Mouse (Mus musculus) MEL (cell line): ENCODE results near the gene Polr2e. TPM values are rescaled to one million over a fixed set of nuclear protein-coding genes. Genes with fewer than 3 reads are reported as not detected.
A peak's percentile ranks its signal among the peaks of the same experiment; 100 is the strongest.

Source experiments
- DNase-seq: peaks from one replicate; pipeline ENCODE4 v3.0.0; 2011; ENCODE audit warnings: low read depth, low spot score
- H3K27ac ChIP-seq: 2 replicates; pipeline ENCODE4 v1.5.1; 2012; ENCODE audit warnings: low read depth, mild to moderate bottlenecking, control low read depth, low read length, moderate library complexity; ENCODE audit not compliant: control insufficient read depth
- H3K27me3 ChIP-seq, 2 experiments: fragments of 150-350 bp in 1 of 2; sonication (generic) in 1 of 2; 2 replicates each; pipeline ENCODE4 v1.6.1; 2012; ENCODE audit warnings: low read length in 2 of 2, mild to moderate bottlenecking in 2 of 2, improper control_type of control experiment in 1 of 2, moderate library complexity in 1 of 2; ENCODE audit not compliant: insufficient read depth in 2 of 2, control insufficient read depth in 1 of 2
- H3K36me3 ChIP-seq, 2 experiments: 2 replicates each; pipeline ENCODE4 v1.6.1; 2012 to 2014; ENCODE audit warnings: low read length in 2 of 2, improper control_type of control experiment in 1 of 2, inconsistent platforms in 1 of 2, mild to moderate bottlenecking in 1 of 2; ENCODE audit not compliant: insufficient read depth in 2 of 2, control insufficient read depth in 1 of 2
- H3K4me1 ChIP-seq, 2 experiments: fragments of 150-350 bp in 1 of 2; sonication (generic) in 1 of 2; 2 replicates each; pipeline ENCODE4 v1.6.1; 2012; ENCODE audit warnings: low read length in 2 of 2, improper control_type of control experiment in 1 of 2, mild to moderate bottlenecking in 1 of 2; ENCODE audit not compliant: insufficient read depth in 2 of 2, control insufficient read depth in 1 of 2
- H3K4me3 ChIP-seq, 2 experiments: fragments of 150-350 bp in 1 of 2; sonication (generic) in 1 of 2; 2 replicates each; pipeline ENCODE4 v1.5.1; 2012; ENCODE audit warnings: low read depth in 2 of 2, low read length in 2 of 2, mild to moderate bottlenecking in 2 of 2, moderate library complexity in 2 of 2, control low read depth in 1 of 2, improper control_type of control experiment in 1 of 2; ENCODE audit not compliant: control insufficient read depth in 1 of 2, insufficient read depth in 1 of 2
- H3K79me2 ChIP-seq: 2 replicates; pipeline ENCODE4 v1.6.1; 2012; ENCODE audit warnings: mild to moderate bottlenecking, low read length, moderate library complexity; ENCODE audit not compliant: control insufficient read depth, poor library complexity, insufficient read depth
- H3K9ac ChIP-seq: 2 replicates; pipeline ENCODE4 v1.6.1; 2012; ENCODE audit warnings: low read depth, mild to moderate bottlenecking, control low read depth, low read length, moderate library complexity; ENCODE audit not compliant: control insufficient read depth, poor library complexity, severe bottlenecking
- H3K9me3 ChIP-seq: fragments of 150-350 bp; sonication (generic); replicated peaks from 2 replicates; pipeline ENCODE4 v1.6.1; 2012; ENCODE audit warnings: mild to moderate bottlenecking, low read length, improper control_type of control experiment, moderate library complexity; ENCODE audit not compliant: insufficient read depth
- ETS1 ChIP-seq: IDR thresholded peaks from 2 replicates; pipeline ENCODE4 v1.6.1; 2012; ENCODE audit warnings: low read depth, mild to moderate bottlenecking, inconsistent platforms, low read length, improper control_type of control experiment, moderate library complexity
- MXI1 ChIP-seq: IDR thresholded peaks from 2 replicates; pipeline ENCODE4 v1.6.1; 2011; ENCODE audit warnings: mild to moderate bottlenecking, low read depth, low read length, improper control_type of control experiment
- MYB ChIP-seq: IDR thresholded peaks from 2 replicates; pipeline ENCODE4 v1.6.1; 2011; ENCODE audit warnings: mild to moderate bottlenecking, low read depth, low read length, improper control_type of control experiment
- POLR2AphosphoS2 ChIP-seq: IDR thresholded peaks from 2 replicates; pipeline ENCODE4 v1.6.1; 2011; ENCODE audit warnings: low read length, improper control_type of control experiment
- RCOR1 ChIP-seq: IDR thresholded peaks from 2 replicates; pipeline ENCODE4 v1.6.1; 2012; ENCODE audit warnings: low read depth, mild to moderate bottlenecking, inconsistent platforms, low read length, improper control_type of control experiment
- SIN3A ChIP-seq: IDR thresholded peaks from 2 replicates; pipeline ENCODE4 v1.6.1; 2012; ENCODE audit warnings: low read length, improper control_type of control experiment, inconsistent platforms
- SMC3 ChIP-seq: IDR thresholded peaks from 2 replicates; pipeline ENCODE4 v1.6.1; 2011; ENCODE audit warnings: low read depth, low read length, improper control_type of control experiment
- TAL1 ChIP-seq: IDR thresholded peaks from 2 replicates; pipeline ENCODE4 v1.6.1; 2012; ENCODE audit warnings: mild to moderate bottlenecking, inconsistent platforms, low read length, moderate library complexity, mixed read lengths
- USF1 ChIP-seq: IDR thresholded peaks from 2 replicates; pipeline ENCODE4 v1.6.1; 2014; ENCODE audit warnings: low read depth, mild to moderate bottlenecking, inconsistent platforms, low read length, improper control_type of control experiment, moderate library complexity
- ZNF384 ChIP-seq: IDR thresholded peaks from 2 replicates; pipeline ENCODE4 v1.6.1; 2012; ENCODE audit warnings: low read depth, mild to moderate bottlenecking, inconsistent platforms, low read length, improper control_type of control experiment
- polyA plus RNA-seq, 2 experiments: library from polyadenylated mRNA; stranded (reverse) in 1 of 2; unstranded in 1 of 2; fragments of >175 nt in 1 of 2; fragments of >200 nt in 1 of 2; gene quantifications; 2 replicates each; pipeline versions ENCODE4 v1.2.1 to v1.2.4; 2012; ENCODE audit warnings: low replicate concordance in 2 of 2, low read depth in 1 of 2; ENCODE audit not compliant: insufficient read length in 2 of 2, insufficient read depth in 1 of 2, missing spikeins in 1 of 2
- total RNA-seq: library from RNA; depleted of rRNA; stranded (reverse); fragments of 300-350 nt; gene quantifications from 2 replicates; pipeline ENCODE4 v1.2.3, GENCODE M21; 2012

Polr2e gene
- total and polyA plus RNA-seq, 3 experiments: 169 to 279 (median 258) TPM

DNA sequence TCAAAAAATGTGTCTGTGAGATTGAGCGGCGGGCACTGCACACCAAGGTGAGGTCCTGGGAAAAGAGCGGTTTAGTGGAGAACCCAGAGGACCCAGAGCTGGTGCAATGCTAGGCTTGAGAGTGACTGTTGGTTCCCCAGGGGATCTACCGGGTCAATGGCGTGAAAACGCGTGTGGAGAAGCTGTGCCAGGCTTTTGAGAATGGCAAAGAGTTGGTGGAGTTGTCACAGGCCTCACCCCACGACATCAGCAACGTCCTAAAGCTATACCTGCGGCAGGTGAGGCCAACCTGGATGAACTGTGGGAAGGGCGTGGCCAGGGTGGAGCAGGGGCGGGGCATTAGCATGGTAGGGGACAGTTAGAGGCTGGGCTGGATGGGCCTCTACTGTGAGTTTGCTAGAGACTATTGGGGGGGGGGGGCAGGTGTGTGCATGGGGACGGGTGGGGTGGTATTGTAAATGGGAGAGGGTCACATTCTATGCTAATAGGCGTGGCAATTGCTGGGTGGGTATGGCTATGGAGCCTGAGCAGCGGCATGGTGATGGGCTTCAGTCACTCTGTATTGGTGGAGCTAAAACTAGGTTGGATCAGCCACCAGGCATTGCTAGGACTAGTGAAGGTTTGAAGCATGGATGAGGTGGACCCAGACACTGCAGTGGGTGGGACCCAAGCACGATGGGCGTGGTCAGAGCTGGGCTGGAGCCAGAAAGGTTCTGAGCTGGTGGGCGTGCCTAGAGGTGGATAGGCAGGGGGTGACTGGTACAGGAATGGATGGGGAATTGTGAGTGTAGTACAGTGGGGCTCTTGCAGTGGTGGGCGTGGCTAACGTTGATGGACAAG lies 11.7 kb downstream of the Polr2e start:
- Histone ChIP-seq H3K9ac (no peak overlapping the region), H3K4me1 (peaks cover 6 to 34% of the 10 kb centered on the region in 2 experiments), H3K27ac (no peak overlapping the region), H3K4me3 (no peak overlapping the region), H3K9me3 (no peaks in the 10 kb centered on the region), H3K36me3 (peaks cover 2 to 30% of the 10 kb centered on the region in 2 experiments; a peak in 3 of 4 replicates), H3K79me2 (no peaks in the 10 kb centered on the region), H3K27me3 (no peaks in the 10 kb centered on the region)
- DNase-seq: peak; percentile 59
- TF ChIP-seq POLR2AphosphoS2 (no peak), ETS1 (no peak), MXI1 (no peak), ZNF384 (no peak), TAL1 (no peak), RCOR1 (no peak), USF1 (no peak)

DNA sequence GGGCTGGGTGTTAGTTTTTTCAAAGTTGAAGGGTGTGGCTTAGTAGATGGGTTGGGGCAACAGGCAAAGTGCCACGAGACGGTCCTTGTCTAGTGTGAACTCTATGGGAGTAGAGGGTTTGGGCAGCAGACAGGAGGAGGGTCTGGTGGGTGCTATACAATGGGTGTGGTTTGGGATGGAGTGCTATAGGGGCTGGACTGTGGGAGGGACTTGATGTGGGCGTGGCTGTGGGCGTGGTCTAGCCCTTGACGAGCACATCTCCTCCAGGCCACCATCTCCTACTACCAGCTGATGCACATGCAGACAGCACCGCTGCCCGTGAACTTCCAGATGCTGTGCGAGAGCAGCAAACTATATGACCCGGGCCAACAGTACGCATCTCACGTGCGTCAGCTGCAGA lies 13.7 kb downstream of the Polr2e start:
- TF ChIP-seq USF1 (no peak), SMC3 (no peak), SIN3A (0 out of 2 replicates have a peak, but pooled peaks have one; percentile 20)
- no peak overlapping the region for H3K27ac ChIP-seq
- H3K36me3 ChIP-seq: peaks cover 2 to 20% of the 10 kb centered on the region in 2 experiments; a peak in 3 of 4 replicates
- H3K27me3 ChIP-seq: no peaks in the 10 kb centered on the region
- H3K9me3 ChIP-seq: no peaks in the 10 kb centered on the region
- H3K4me3 ChIP-seq: no peak overlapping the region
- DNase-seq: peak; percentile 59
- no peaks in the 10 kb centered on the region for H3K79me2 ChIP-seq
- H3K9ac ChIP-seq: no peak overlapping the region
- H3K4me1 ChIP-seq: peaks cover 2 to 23% of the 10 kb centered on the region in 2 experiments; a peak in 3 of 4 replicates

DNA sequence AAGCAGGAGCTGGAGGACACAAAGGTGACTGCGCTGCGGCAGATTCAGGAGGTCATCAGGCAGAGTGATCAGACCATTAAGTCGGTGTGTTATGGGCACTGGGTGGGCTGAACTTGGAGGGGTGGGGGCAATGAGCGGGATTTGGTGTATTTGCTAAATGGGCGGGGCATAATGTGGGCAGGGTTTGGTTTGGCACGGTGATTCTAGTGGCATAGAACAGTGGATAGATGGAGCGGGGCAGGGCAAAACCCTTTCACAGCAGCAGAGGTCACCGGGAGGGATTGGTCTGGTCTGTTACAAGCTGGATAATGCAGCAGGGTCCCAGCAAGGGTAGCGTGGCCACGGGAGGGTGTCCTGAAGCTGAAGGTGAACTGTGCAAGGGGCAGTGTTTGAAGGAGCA lies 14.1 kb downstream of the Polr2e start:
- no peak for DNase-seq
- peaks cover 2 to 20% of the 10 kb centered on the region in 2 experiments; a peak in 3 of 4 replicates for H3K36me3 ChIP-seq
- H3K9me3 ChIP-seq: no peaks in the 10 kb centered on the region
- H3K4me3 ChIP-seq: no peak overlapping the region
- TF ChIP-seq ZNF384: no peak
- TF ChIP-seq MYB: no peak
- H3K4me1 ChIP-seq: peaks cover 2 to 23% of the 10 kb centered on the region in 2 experiments; a peak in 3 of 4 replicates
- H3K27me3 ChIP-seq: no peaks in the 10 kb centered on the region
- H3K27ac ChIP-seq: no peak overlapping the region
- no peak overlapping the region for H3K9ac ChIP-seq
- H3K79me2 ChIP-seq: no peaks in the 10 kb centered on the region
